Mouse (Mus musculus): ENCODE results near the gene Hoxa1.

DNA sequence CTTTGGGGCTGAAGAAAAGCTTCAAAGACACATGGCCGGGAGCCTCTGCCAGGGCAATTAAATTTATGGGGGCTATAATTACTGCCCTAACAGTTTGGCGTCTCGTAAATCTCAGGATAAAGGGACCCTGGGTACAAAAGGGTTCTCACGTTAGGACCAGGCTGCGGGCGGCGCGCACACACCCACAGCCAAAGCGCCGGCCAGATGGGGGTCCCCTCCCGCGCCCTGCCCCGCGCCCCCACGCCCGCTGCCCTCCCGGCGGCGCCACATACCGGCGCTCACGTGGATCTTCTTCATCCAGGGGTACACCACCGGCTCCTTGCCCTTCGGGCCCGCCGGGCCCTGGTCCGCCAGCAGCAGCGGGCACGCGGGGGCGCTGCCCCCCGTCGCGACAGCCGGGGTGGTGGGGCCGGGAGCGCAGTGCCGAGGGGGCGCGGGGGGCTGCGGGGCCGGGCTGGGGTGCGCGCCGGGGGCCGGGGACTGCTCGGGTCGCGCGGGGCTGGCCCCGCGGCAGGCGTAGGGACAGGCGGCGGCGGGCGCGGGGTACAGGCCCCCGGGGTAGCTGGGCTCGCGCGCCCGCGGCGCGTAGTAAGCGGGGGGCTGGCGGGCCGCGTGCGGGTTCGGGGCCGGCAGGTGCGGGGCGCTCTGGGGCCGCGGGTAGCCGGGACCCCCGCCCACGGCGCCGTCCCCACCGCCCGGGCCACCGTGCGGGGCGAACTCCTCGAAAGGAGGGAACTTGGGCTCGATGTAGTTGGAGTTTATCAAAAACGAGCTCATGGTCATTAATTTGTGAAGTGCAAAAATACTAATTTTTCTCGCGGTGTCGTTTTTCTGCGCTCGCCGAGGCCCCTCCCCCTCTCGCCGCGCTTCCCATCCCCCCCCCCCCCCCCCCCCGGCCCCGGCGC, 33.0 kb upstream of the Hoxa1 start, which contains the start of gene Hoxa4:
- TF ChIP-seq POLR2A (IDR thresholded peaks at IDR 0.05; ENCODE audit: low read depth, low read length) = no peak
- no peak for TF ChIP-seq CTCF (IDR thresholded peaks at IDR 0.05; ENCODE audit: extremely low read depth, insufficient read depth, insufficient read length, insufficient replicate concordance)

Measured in spleen, adult 2 months (tissue).